Mouse (Mus musculus) CH12.LX (cell line): ENCODE measurements around the gene Ctla4.

Source experiments
- CHD1 ChIP-seq: IDR thresholded peaks from 2 replicates; pipeline ENCODE4 v1.6.1; 2012; ENCODE audit warnings: low read depth, low read length, improper control_type of control experiment, inconsistent platforms
- CTCF ChIP-seq, 2 experiments: IDR thresholded peaks in 1 of 2; conservative IDR thresholded peaks in 1 of 2; 2 replicates each; pipeline ENCODE4 v1.5.1; 2011 to 2012; ENCODE audit warnings: low read depth in 2 of 2, low read length in 2 of 2, improper control_type of control experiment in 1 of 2, inconsistent platforms in 1 of 2, mild to moderate bottlenecking in 1 of 2, moderate library complexity in 1 of 2
- NRF1 ChIP-seq: IDR thresholded peaks from 2 replicates; pipeline ENCODE4 v1.6.1; 2014; ENCODE audit warnings: low read depth, mild to moderate bottlenecking, inconsistent platforms, low read length, improper control_type of control experiment, moderate library complexity

GRCm38 (mm10) chr1:60882792-60883191 is 4.0 kb upstream of the Ctla4 start:
- TF ChIP-seq CTCF (conservative IDR thresholded peaks at IDR 0.05 in 1 of 2, IDR thresholded peaks at IDR 0.05 in 1 of 2; ENCODE audit: low read depth in 2 of 2, low read length in 2 of 2) (no peak), NRF1 (no peak), CHD1 (no peak)
